Mouse (Mus musculus) embryonic facial prominence, embryonic 13.5 days (tissue): ENCODE results near the gene Pgf. TPM values are rescaled to one million over a fixed set of nuclear protein-coding genes. Genes with fewer than 3 reads are reported as not detected.
"Not testable (repeated sequence)": the region's sequence is repeated elsewhere in the genome, so short reads cannot be mapped to it uniquely, and the experiment has no call there.

Experiments used
- ATAC-seq: fragments of 200-750 bp; cut with Nextera tagmentation; 2 replicates; pipeline ENCODE4 v1.8.0; 2017; ENCODE audit warnings: low read depth; ENCODE audit not compliant: insufficient number of reproducible peaks, insufficient read depth, low FRiP score, low TSS enrichment
- H3K27ac ChIP-seq: fragments of 300-500 bp; sonication (generic); 2 replicates; pipeline ENCODE4 v1.5.1; 2015; ENCODE audit warnings: moderate library complexity, mild to moderate bottlenecking, inconsistent platforms
- H3K27me3 ChIP-seq: fragments of 300-500 bp; sonication (generic); 2 replicates; pipeline ENCODE4 v1.6.1; 2015; ENCODE audit warnings: mild to moderate bottlenecking, inconsistent platforms
- H3K36me3 ChIP-seq: fragments of 300-500 bp; sonication (generic); 2 replicates; pipeline ENCODE4 v1.6.1; 2015; ENCODE audit warnings: mild to moderate bottlenecking, inconsistent platforms
- H3K4me1 ChIP-seq: fragments of 300-500 bp; sonication (generic); 2 replicates; pipeline ENCODE4 v1.6.1; 2015; ENCODE audit warnings: inconsistent platforms
- H3K4me2 ChIP-seq: fragments of 300-500 bp; sonication (generic); 2 replicates; pipeline ENCODE4 v1.6.1; 2015; ENCODE audit warnings: moderate library complexity, mild to moderate bottlenecking, inconsistent platforms
- H3K4me3 ChIP-seq: fragments of 300-500 bp; sonication (generic); 2 replicates; pipeline ENCODE4 v1.5.1; 2015; ENCODE audit warnings: mild to moderate bottlenecking, inconsistent platforms
- H3K9ac ChIP-seq: fragments of 300-500 bp; sonication (generic); 2 replicates; pipeline ENCODE4 v1.6.1; 2015; ENCODE audit warnings: mild to moderate bottlenecking, inconsistent platforms
- H3K9me3 ChIP-seq: fragments of 300-500 bp; sonication (generic); 2 replicates; pipeline ENCODE4 v1.6.1; 2016; ENCODE audit warnings: inconsistent platforms
- WGBS: fragments of 180-500 bp; shearing (Covaris S2); methylation state at CpG from one replicate; pipeline ENCODE4 v1.1.7; 2015; ENCODE audit warnings: mixed read lengths; 5-methylcytosine and 5-hydroxymethylcytosine counted together
- polyA plus RNA-seq: library from polyadenylated mRNA; unstranded; fragments of >200 nt; fragmentation: Nextera tagmentation; extraction: Ambion mirVana; gene quantifications from 2 replicates; pipeline ENCODE4 v1.2.1, GENCODE M21; 2015

Gene Pgf
- polyA plus RNA-seq, 1 experiment from 2014 or later: 10.3 TPM

DNA sequence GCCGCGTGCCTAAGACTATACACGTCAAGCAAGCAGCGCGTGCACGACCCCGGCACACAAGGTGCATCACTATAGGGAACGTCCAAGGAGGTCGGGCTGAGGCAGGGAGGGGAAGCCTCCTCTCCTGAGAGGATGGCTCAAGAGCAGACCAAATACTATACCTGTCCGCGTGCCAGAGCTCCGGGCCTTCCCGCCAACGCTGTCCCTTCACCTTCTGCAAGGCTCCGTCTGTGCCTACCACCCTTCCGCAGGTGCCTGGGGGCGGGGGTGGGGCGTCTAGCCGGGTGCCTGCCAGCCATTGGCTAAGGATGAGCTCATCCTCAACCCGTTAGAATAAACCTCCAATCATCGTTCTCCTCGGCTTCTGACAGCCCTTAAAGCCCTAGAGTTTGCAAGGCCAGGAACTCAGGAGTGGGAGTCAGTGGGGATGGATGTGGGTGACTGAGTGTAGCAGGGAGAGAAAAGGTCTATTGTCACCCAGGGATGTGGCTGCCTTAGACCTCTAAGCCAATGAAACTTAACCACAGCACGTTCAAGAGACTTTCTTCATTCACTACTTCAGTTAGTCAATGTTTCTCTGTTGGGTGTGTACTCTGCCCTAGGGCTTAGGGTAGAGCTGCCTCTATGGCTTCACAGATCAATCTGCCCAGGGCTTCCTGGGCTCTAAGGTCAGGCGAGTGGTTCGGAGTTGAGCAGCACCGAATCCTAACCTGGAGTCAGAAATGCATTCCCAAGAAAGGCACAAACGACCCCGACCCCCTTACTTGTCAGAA lies 26.4 kb downstream of the Pgf start, which contains the start of gene Rps6kl1:
Rps6kl1 (minus strand) TSS at position 263 of the 773 bp plus-strand sequence.
- peaks cover 40% of the 10 kb centered on the region for H3K27me3 ChIP-seq
- ATAC-seq: peak; percentile 62; the same call in 1 of the 2 replicates
- peak within 1 kb of the TSS; percentile 41 for H3K4me2 ChIP-seq
- H3K36me3 ChIP-seq: no peaks in the 10 kb centered on the region
- peak within 1 kb of the TSS; percentile 18; the same call in 1 of the 2 replicates for H3K4me3 ChIP-seq
- peaks cover 14% of the 10 kb centered on the region for H3K4me1 ChIP-seq
- peak within 1 kb of the TSS; percentile 4; the same call in 1 of the 2 replicates for H3K9ac ChIP-seq
- WGBS: 13% methylated on average over 28 of the region's 28 CpGs
- H3K9me3 ChIP-seq: no peaks in the 10 kb centered on the region
- H3K27ac ChIP-seq: no peak within 1 kb of the TSS

DNA sequence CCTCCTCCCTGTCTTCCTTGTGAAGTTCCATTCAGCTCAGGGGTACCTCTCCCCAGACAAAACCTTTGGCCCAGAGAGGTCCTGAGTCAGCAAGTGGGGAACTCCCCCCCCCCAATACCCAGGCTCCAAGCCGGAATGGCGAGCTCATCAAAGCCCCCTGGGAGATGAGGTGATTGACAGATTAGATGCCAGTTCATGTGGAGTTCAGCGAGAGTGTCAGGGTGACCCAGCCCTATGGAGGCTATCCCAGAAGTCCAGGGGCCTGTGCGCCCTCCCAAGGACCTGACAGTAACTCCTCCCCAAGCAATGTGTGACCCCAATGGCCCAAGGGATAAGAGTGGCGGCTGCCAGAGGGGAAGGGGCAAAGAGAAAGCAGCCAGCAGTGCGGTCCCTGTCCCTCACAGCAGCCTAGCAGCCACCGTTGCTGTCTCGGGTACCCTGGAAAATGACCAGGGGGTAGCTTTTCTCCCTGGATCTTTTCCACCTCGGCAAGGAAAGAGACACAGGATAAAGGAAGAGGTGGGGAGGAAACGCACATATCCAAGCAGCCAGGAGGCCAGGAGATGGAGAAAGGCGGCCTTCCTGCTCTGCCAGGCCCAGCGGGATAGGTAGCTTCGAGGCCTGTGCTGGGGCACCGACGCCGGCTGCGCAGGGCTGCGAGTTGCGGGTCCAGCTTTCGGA lies 27.1 kb downstream of the Pgf start:
- Histone ChIP-seq H3K9me3 (no peaks in the 10 kb centered on the region), H3K36me3 (no peaks in the 10 kb centered on the region), H3K4me1 (peaks cover 15% of the 10 kb centered on the region), H3K27ac (no peak overlapping the region), H3K4me3 (peak overlapping the region; percentile 18; the same call in 1 of the 2 replicates), H3K9ac (peak overlapping the region; percentile 4; the same call in 1 of the 2 replicates), H3K27me3 (peaks cover 40% of the 10 kb centered on the region), H3K4me2 (peak overlapping the region; percentile 41)
- 8% methylated on average over 20 of the region's 20 CpGs for WGBS
- ATAC-seq: no peak

- Histone ChIP-seq H3K4me2 (no peak overlapping the region), H3K4me1 (peaks cover 16% of the 10 kb centered on the region), H3K9ac (no peak overlapping the region), H3K27me3 (peaks cover 35% of the 10 kb centered on the region), H3K9me3 (no peaks in the 10 kb centered on the region), H3K36me3 (no peaks in the 10 kb centered on the region), H3K27ac (no peak overlapping the region), H3K4me3 (no peak overlapping the region)
- 78% methylated on average over 9 of the region's 9 CpGs for WGBS
- no peak for ATAC-seq
Measured at GRCm38 (mm10) chr12:85146881-85147280, 30.7 kb downstream of the Pgf start.

DNA sequence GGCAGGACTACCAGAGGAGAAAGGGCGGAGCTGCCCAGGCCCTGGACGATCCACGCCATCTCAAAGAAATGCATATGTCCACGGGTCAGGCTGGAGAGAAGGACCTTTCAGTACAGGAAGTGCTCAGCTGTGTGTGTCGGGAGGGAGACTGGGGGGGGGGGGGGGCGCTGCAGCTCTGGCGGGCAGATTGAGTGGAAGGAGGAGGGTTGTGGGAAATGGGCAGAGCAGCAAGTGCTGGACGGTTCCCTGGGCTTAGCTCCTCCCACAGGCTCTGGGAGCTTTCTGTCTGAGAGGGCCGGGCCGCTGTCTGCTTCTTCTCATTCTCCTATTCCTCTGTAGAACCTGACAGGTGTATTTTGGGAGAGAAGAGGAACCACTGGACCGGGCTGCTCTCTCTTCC lies 31.2 kb downstream of the Pgf start:
- ATAC-seq: no peak
- H3K36me3 ChIP-seq: no peaks in the 10 kb centered on the region
- peaks cover 31% of the 10 kb centered on the region for H3K27me3 ChIP-seq
- 24% methylated on average over 11 of the region's 11 CpGs for WGBS
- H3K9me3 ChIP-seq: no peaks in the 10 kb centered on the region
- H3K4me2 ChIP-seq: no peak overlapping the region
- no peak overlapping the region for H3K27ac ChIP-seq
- peaks cover 16% of the 10 kb centered on the region for H3K4me1 ChIP-seq
- no peak overlapping the region for H3K4me3 ChIP-seq
- H3K9ac ChIP-seq: no peak overlapping the region

DNA sequence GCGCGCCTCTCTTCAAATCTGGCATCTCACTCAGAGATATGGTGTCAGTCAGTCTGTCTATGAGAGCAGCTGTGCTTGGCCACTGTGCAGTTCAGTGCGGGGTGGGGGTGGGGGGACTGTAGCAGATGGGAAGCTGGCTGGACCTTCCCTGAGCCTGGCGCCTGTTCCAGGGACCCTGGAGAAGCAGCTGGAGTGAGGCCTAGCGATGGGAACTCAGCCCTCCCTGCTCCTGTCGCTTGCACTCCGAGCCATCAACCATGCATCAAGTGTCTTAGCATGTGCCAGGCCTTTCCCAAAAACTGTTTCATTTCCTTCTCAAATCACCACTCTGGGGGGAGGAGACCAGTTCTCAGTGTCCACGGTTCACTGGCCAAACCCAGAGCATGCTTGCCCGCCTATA lies 32.0 kb downstream of the Pgf start:
- Histone ChIP-seq H3K9me3 (no peaks in the 10 kb centered on the region), H3K27ac (no peak overlapping the region), H3K4me1 (peaks cover 11% of the 10 kb centered on the region), H3K27me3 (peaks cover 23% of the 10 kb centered on the region), H3K9ac (no peak overlapping the region), H3K4me2 (no peak overlapping the region), H3K36me3 (no peaks in the 10 kb centered on the region), H3K4me3 (no peak overlapping the region)
- WGBS: 78% methylated on average over 9 of the region's 9 CpGs
- ATAC-seq: no peak

GRCm38 (mm10) chr12:85144821-85145220 lies 32.8 kb downstream of the Pgf start:
- Histone ChIP-seq H3K9ac (no peak overlapping the region), H3K4me1 (peaks cover 11% of the 10 kb centered on the region; the same call in 1 of the 2 replicates), H3K9me3 (no peaks in the 10 kb centered on the region), H3K4me3 (no peak overlapping the region), H3K27ac (no peak overlapping the region), H3K4me2 (no peak overlapping the region), H3K27me3 (peaks cover 22% of the 10 kb centered on the region), H3K36me3 (no peaks in the 10 kb centered on the region)
- no peak for ATAC-seq
- 90% methylated on average over 4 of the region's 4 CpGs for WGBS

DNA sequence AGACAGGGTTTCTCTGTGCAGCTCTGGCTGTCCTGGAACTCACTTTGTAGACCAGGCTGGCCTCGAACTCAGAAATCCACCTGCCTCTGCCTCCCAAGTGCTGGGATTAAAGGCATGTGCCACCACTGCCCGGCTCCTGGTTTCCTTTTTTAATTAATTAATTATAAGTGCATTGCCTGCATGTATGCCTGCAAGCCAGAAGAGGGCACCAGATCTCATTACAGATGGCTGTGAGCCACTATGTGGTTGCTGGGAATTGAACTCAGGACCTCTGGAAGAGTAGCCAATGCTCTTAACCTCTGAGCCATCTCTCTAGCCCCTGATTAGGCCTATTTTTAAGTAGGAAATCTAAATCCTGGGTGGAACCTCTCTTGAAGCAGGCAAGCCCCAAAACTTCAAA lies 33.3 kb downstream of the Pgf start:
- not testable (repeated sequence) for H3K36me3 ChIP-seq, H3K27ac ChIP-seq, H3K4me3 ChIP-seq, H3K4me2 ChIP-seq, ATAC-seq, H3K9me3 ChIP-seq, H3K9ac ChIP-seq
- H3K27me3 ChIP-seq: peaks cover 20% of the 10 kb centered on the region
- 50% methylated on average over 2 of the region's 2 CpGs for WGBS
- peaks cover 11% of the 10 kb centered on the region; the same call in 1 of the 2 replicates for H3K4me1 ChIP-seq

DNA sequence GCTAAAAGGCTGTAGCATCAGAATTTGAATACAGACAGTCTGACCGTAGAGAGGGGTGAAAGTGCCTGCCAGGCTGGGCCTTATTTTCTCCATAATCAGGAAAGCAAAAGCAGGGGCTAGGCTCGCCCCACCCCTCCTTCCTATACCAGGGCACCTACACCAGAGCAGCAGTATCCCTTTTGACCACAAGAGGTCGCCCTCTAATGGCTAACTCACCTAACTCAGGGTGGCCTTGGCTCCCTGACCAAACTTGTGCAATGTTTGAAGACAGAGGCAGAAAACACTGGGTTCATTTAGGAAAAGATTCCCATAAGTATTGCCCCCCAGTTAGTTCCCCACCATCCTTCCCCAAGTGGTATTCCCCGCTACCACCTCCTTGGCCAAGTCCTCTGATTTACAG lies 34.8 kb downstream of the Pgf start:
- ATAC-seq: no peak
- H3K4me1 ChIP-seq: peaks cover 11% of the 10 kb centered on the region; the same call in 1 of the 2 replicates
- H3K4me3 ChIP-seq: no peak overlapping the region
- H3K9ac ChIP-seq: no peak overlapping the region
- no peaks in the 10 kb centered on the region for H3K36me3 ChIP-seq
- peaks cover 20% of the 10 kb centered on the region for H3K27me3 ChIP-seq
- no peak overlapping the region for H3K4me2 ChIP-seq
- H3K9me3 ChIP-seq: no peaks in the 10 kb centered on the region
- H3K27ac ChIP-seq: no peak overlapping the region
- 11% methylated on average over 4 of the region's 4 CpGs for WGBS

DNA sequence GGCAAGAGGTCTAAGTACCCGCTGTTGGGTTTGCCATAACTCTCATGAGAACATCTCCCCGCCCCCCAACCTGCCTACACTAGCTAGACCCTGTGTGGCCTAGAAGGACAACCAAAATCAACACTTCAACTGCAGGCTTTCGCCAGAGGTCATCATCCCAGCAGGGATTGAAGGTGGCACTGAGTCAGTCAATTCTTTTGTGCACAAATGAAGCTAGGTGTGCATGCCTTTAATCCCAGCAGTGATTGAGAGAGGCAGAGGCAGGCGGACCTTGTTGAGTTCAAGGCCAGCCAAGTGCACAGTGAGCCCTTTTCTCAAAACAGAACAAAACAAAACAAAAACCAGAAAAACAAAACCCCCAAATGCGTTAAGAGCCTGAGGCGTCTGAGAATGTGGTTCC lies 36.5 kb downstream of the Pgf start:
- H3K27me3 ChIP-seq: peaks cover 14% of the 10 kb centered on the region
- 78% methylated on average over 6 of the region's 6 CpGs for WGBS
- H3K4me1 ChIP-seq: peaks cover 9% of the 10 kb centered on the region; the same call in 1 of the 2 replicates
- H3K27ac ChIP-seq: no peak overlapping the region
- H3K36me3 ChIP-seq: 0 out of 2 replicates have a peak, but pooled peaks cover under 1% of the 10 kb centered on the region
- H3K9ac ChIP-seq: no peak overlapping the region
- no peak for ATAC-seq
- H3K4me3 ChIP-seq: no peak overlapping the region
- no peaks in the 10 kb centered on the region for H3K9me3 ChIP-seq
- H3K4me2 ChIP-seq: no peak overlapping the region

DNA sequence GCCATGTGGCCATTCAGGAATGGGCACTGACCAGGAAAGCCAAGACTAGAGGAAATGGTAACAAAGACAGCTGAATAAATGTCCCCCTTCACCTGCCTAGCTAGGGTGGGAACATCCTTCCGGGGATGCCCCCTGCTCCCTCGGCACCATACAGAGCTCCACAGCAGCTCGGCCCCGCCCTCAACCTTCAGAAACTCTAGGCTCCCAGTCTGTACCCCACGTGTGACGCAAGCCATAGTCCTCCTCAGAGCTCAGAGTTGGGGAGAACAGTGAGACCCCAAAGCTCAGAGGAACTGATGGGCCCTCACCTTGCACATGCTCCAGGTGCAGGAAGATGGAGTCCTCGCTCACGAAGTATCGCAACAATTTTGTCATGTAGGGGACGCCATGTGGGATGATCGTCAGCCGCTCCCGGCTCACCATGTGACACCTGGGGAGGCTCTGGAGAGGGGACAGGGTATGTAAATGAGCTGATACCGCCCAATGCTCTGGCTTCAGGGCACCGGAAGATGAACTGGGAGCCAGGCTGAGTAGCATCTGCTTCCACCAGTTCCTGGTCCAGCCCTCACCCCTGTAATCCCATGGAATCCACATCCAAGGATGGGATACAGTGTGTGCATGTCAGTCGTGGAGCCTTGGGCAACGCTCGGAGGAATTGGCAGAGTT lies 37.4 kb downstream of the Pgf start:
- no peak for ATAC-seq

GRCm38 (mm10) chr12:85136627-85137026 lies 41.0 kb downstream of the Pgf start:
- Histone ChIP-seq H3K36me3 (peaks cover 39% of the 10 kb centered on the region), H3K9me3 (no peaks in the 10 kb centered on the region), H3K4me2 (no peak overlapping the region), H3K4me3 (no peak overlapping the region), H3K4me1 (peaks cover 3% of the 10 kb centered on the region; the same call in 1 of the 2 replicates), H3K27me3 (peaks cover 14% of the 10 kb centered on the region; the same call in 1 of the 2 replicates), H3K9ac (no peak overlapping the region), H3K27ac (no peak overlapping the region)
- WGBS: 75% methylated on average over 4 of the region's 4 CpGs
- no peak for ATAC-seq

More for the DNA sequence above, 37.4 kb downstream of the Pgf start:
- WGBS: 44% methylated on average over 18 of the region's 18 CpGs
- Histone ChIP-seq H3K4me1 (peaks cover 3% of the 10 kb centered on the region; the same call in 1 of the 2 replicates), H3K4me2 (peak overlapping the region; percentile 26), H3K4me3 (no peak overlapping the region), H3K27me3 (peaks cover 14% of the 10 kb centered on the region), H3K9me3 (no peaks in the 10 kb centered on the region), H3K9ac (no peak overlapping the region), H3K36me3 (peaks cover 9% of the 10 kb centered on the region), H3K27ac (no peak overlapping the region)
